Mouse (Mus musculus): ENCODE measurements around the gene Tbc1d9. TPM values are rescaled to one million over a fixed set of nuclear protein-coding genes. Genes with fewer than 3 reads are reported as not detected.

Gene Tbc1d9
- polyA plus RNA-seq, 1 experiment: 3.6 TPM

GRCm38 (mm10) chr8:83152055-83152454 lies 13.1 kb upstream of the Tbc1d9 start:
- Histone ChIP-seq H3K4me3 (replicated peaks; ENCODE audit: control insufficient read depth, low read depth, low read length) (no peak overlapping the region), H3K27ac (ENCODE audit: control insufficient read depth, insufficient read depth, low read depth, low read length, poor library complexity) (no peak overlapping the region), H3K4me1 (ENCODE audit: control insufficient read depth, insufficient read depth, low read length) (no peaks in the 10 kb centered on the region; the same call in 1 of the 2 replicates)
- WGBS: 53% methylated on average over 2 of the region's 2 CpGs
- no peak for TF ChIP-seq POLR2A (IDR thresholded peaks at IDR 0.05; ENCODE audit: borderline replicate concordance, control insufficient read depth, low read depth, low read length)
- TF ChIP-seq CTCF (IDR thresholded peaks at IDR 0.05; ENCODE audit: control insufficient read depth, insufficient read depth, low read length): no peak

- TF ChIP-seq POLR2A (IDR thresholded peaks at IDR 0.05; ENCODE audit: borderline replicate concordance, control insufficient read depth, low read depth, low read length) (no peak), CTCF (IDR thresholded peaks at IDR 0.05; ENCODE audit: control insufficient read depth, insufficient read depth, low read length) (no peak)
- Histone ChIP-seq H3K27ac (ENCODE audit: control insufficient read depth, insufficient read depth, low read depth, low read length, poor library complexity) (no peak overlapping the region), H3K4me1 (ENCODE audit: control insufficient read depth, insufficient read depth, low read length) (no peaks in the 10 kb centered on the region; the same call in 1 of the 2 replicates), H3K4me3 (replicated peaks; ENCODE audit: control insufficient read depth, low read depth, low read length) (no peak overlapping the region)
- 2% methylated on average over 4 of the region's 4 CpGs for WGBS
Observed at GRCm38 (mm10) chr8:83152470-83152869, 12.7 kb upstream of the Tbc1d9 start.

- H3K4me3 ChIP-seq (replicated peaks; ENCODE audit: control insufficient read depth, low read depth, low read length): no peak overlapping the region
- no peaks in the 10 kb centered on the region; the same call in 1 of the 2 replicates for H3K4me1 ChIP-seq (ENCODE audit: control insufficient read depth, insufficient read depth, low read length)
- 65% methylated on average over 4 of the region's 4 CpGs for WGBS
- no peak overlapping the region for H3K27ac ChIP-seq (ENCODE audit: control insufficient read depth, insufficient read depth, low read depth, low read length, poor library complexity)
- TF ChIP-seq CTCF (IDR thresholded peaks at IDR 0.05; ENCODE audit: control insufficient read depth, insufficient read depth, low read length): no peak
- no peak for TF ChIP-seq POLR2A (IDR thresholded peaks at IDR 0.05; ENCODE audit: borderline replicate concordance, control insufficient read depth, low read depth, low read length)
Observed at GRCm38 (mm10) chr8:83155110-83155509, 10.0 kb upstream of the Tbc1d9 start.

- H3K27ac ChIP-seq (ENCODE audit: control insufficient read depth, insufficient read depth, low read depth, low read length, poor library complexity): no peak overlapping the region
- H3K4me3 ChIP-seq (replicated peaks; ENCODE audit: control insufficient read depth, low read depth, low read length): no peak overlapping the region
- 12% methylated on average over 3 of the region's 3 CpGs for WGBS
- no peaks in the 10 kb centered on the region; the same call in 1 of the 2 replicates for H3K4me1 ChIP-seq (ENCODE audit: control insufficient read depth, insufficient read depth, low read length)
- TF ChIP-seq POLR2A (IDR thresholded peaks at IDR 0.05; ENCODE audit: borderline replicate concordance, control insufficient read depth, low read depth, low read length): no peak
- no peak for TF ChIP-seq CTCF (IDR thresholded peaks at IDR 0.05; ENCODE audit: control insufficient read depth, insufficient read depth, low read length)
Observed at GRCm38 (mm10) chr8:83158971-83159370, 6.2 kb upstream of the Tbc1d9 start.

GRCm38 (mm10) chr8:83159615-83160014 lies 5.5 kb upstream of the Tbc1d9 start:
- Histone ChIP-seq H3K4me1 (ENCODE audit: control insufficient read depth, insufficient read depth, low read length) (no peaks in the 10 kb centered on the region; the same call in 1 of the 2 replicates), H3K27ac (ENCODE audit: control insufficient read depth, insufficient read depth, low read depth, low read length, poor library complexity) (no peak overlapping the region), H3K4me3 (replicated peaks; ENCODE audit: control insufficient read depth, low read depth, low read length) (no peak overlapping the region)
- TF ChIP-seq CTCF (IDR thresholded peaks at IDR 0.05; ENCODE audit: control insufficient read depth, insufficient read depth, low read length): no peak
- no peak for TF ChIP-seq POLR2A (IDR thresholded peaks at IDR 0.05; ENCODE audit: borderline replicate concordance, control insufficient read depth, low read depth, low read length)
- 82% methylated on average over 1 of the region's 1 CpGs for WGBS

GRCm38 (mm10) chr8:83160613-83161012 lies 4.5 kb upstream of the Tbc1d9 start:
- Histone ChIP-seq H3K27ac (ENCODE audit: control insufficient read depth, insufficient read depth, low read depth, low read length, poor library complexity) (no peak overlapping the region), H3K4me3 (replicated peaks; ENCODE audit: control insufficient read depth, low read depth, low read length) (no peak overlapping the region), H3K4me1 (ENCODE audit: control insufficient read depth, insufficient read depth, low read length) (no peaks in the 10 kb centered on the region; the same call in 1 of the 2 replicates)
- 82% methylated on average over 2 of the region's 2 CpGs for WGBS
- TF ChIP-seq POLR2A (IDR thresholded peaks at IDR 0.05; ENCODE audit: borderline replicate concordance, control insufficient read depth, low read depth, low read length): no peak
- TF ChIP-seq CTCF (IDR thresholded peaks at IDR 0.05; ENCODE audit: control insufficient read depth, insufficient read depth, low read length): no peak

- 5% methylated on average over 54 of the region's 54 CpGs for WGBS
- TF ChIP-seq POLR2A (IDR thresholded peaks at IDR 0.05; ENCODE audit: borderline replicate concordance, control insufficient read depth, low read depth, low read length) (no peak), CTCF (IDR thresholded peaks at IDR 0.05; ENCODE audit: control insufficient read depth, insufficient read depth, low read length) (no peak)
- peak within 1 kb of the TSS; percentile 80 for H3K27ac ChIP-seq (ENCODE audit: control insufficient read depth, insufficient read depth, low read depth, low read length, poor library complexity)
- no peaks in the 10 kb centered on the region for H3K4me1 ChIP-seq (ENCODE audit: control insufficient read depth, insufficient read depth, low read length)
- peak within 1 kb of the TSS; percentile 64 for H3K4me3 ChIP-seq (replicated peaks; ENCODE audit: control insufficient read depth, low read depth, low read length)
Observed at GRCm38 (mm10) chr8:83165931-83166867, 1.0 kb downstream of the Tbc1d9 start, which contains the start of gene Gm10645. TSS of gene Gm10645 (minus strand) at chr8:83166170.

- Histone ChIP-seq H3K4me3 (replicated peaks; ENCODE audit: control insufficient read depth, low read depth, low read length) (no peak overlapping the region), H3K4me1 (ENCODE audit: control insufficient read depth, insufficient read depth, low read length) (no peaks in the 10 kb centered on the region), H3K27ac (ENCODE audit: control insufficient read depth, insufficient read depth, low read depth, low read length, poor library complexity) (no peak overlapping the region)
- WGBS: 78% methylated on average over 3 of the region's 3 CpGs
- TF ChIP-seq POLR2A (IDR thresholded peaks at IDR 0.05; ENCODE audit: borderline replicate concordance, control insufficient read depth, low read depth, low read length): no peak
- TF ChIP-seq CTCF (IDR thresholded peaks at IDR 0.05; ENCODE audit: control insufficient read depth, insufficient read depth, low read length): no peak
Observed at GRCm38 (mm10) chr8:83167932-83168331, 2.8 kb downstream of the Tbc1d9 start.

Data from bone marrow, adult 2 months (tissue).